Mouse (Mus musculus) Muller cell, postnatal 12 days (primary cell): ENCODE results near the gene Trim43a.
"Not testable (repeated sequence)": the region's sequence is repeated elsewhere in the genome, so short reads cannot be mapped to it uniquely, and the experiment has no call there.

ENCODE experiments used
- DNase-seq: peaks from one replicate; pipeline ENCODE4 v3.0.0-alpha.2; 2015; ENCODE audit errors: inconsistent ontology term

Trim43a gene

DNA sequence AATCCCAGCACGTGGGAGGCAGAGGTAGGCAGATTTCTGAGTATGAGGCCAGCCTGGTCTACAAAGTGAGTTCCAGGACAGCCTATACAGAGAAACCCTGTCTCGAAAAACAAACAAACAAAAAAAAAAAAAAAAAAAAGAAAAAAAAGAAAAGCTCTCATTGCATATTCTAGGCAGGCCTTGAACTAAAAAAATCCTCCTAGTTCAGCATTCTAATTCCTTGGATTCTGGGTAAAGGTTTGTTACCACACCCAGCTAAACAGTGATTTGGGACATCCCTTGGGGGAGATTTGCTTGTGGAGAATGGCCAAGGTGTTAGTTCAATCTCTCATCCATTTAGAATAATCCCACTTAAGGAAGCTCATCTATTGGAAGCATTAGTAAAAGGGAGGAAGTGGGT, at the start of gene Trim43a:
Gene Trim43a (plus strand): TSS at position 301 of the 400 bp plus-strand sequence.
- DNase-seq = not testable (repeated sequence)

DNA sequence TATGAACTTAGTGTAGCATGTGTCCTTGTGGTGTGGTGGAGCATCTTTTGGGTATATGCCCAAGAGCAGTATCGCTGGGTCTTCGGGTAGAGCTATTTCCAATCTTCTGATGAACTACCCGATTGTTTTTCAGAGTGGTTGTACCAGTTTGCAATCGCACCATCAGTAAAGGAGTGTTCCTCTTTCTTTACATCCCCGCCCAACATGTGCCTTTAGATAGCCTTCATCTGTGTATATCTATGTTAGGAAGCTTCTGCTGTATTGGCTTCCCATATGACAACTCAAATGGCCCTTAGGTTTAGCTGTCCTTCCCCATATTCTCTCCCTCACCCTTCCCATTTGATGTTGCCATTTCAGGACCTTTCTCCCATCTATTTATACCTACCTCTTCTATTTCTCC, 46.6 kb upstream of the Trim43a start:
- no peak for DNase-seq

DNA sequence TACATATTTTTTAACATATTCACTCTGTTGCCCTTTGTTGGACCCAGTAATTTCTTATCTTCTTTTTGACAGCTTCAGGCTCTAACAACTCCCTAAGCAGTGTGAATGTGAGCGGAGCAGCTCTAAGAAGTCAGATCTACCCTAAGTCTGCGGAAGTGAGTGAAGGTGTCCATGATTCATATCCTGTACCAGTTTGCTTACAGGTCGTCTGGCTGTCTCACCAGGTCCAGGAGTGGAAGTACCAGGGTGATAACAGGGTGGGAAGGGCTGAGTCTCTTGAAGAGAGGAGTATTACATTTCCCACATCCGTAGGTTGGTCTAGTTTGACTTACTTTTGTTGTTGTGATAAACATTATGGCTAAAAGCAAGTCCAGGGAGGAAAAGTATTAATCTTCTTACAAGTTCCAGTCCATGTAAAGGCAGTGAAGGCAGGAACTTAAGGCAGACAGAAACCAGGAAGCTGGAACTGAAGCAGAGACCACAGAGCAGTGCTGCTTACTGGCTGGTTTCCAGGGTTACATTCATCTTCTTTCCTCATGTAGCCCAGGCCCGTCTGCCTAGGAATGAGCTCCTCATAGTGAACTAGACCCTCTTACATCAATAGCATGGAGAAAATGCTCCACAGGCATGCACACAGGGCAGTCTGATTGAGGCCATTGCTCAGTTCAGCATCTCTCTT, 41.0 kb upstream of the Trim43a start:
- DNase-seq = no peak

DNA sequence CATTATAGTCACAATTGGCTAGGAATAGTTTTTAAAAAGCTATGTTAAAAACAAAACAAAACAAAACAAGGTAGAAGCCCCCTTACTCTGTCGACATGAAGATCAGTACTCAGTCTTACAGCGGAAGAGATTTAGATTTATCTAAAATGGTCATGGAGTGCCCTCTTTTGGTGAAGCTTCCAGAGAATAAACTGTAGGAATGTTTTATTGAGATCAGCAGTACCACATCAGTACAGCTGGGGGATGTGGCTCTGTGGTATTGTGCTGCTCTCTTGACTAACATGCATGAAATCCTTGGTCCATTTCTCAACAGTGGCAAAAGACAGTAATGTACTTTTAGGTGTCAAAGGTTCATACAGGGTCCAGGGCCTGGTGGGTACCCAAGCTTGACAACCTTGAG, 37.9 kb upstream of the Trim43a start:
- peak; percentile 49 for DNase-seq

DNA sequence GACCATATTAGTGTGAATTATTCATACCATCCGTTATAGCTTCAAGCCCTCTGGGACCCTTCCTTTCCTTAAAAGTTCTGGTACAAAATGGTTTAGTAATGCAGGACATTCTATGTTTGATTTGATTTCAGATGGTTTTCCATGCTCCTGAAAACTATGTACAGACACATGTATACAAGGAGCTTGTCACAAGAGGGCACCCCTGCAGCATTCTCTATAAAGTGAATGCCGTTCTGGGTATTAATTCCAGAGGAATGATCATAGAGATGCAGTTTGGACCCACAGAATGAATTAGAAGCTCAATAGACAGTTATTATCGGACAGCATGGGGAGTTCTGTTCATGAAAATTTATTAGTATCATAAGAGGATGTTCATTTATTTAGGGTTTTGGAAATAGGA, 35.2 kb upstream of the Trim43a start:
- DNase-seq = no peak

DNA sequence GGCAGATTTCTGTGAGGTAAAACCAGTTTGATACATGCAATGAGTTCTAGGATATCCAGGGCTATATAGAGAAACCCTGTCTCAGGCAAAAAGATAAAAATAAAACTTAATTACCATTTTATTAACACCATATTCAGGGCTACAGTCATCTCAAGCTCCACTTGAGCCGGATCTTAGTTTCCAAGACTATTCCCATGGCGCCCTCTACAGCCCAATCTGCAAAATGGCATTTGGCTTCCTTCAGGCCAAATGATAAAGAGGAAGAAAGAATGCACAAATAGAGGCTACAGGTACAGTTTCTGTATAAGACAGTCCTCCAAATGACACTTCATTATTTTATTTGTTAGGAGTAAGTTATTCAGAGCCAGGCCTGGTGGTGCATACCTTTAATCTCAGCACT, 34.5 kb upstream of the Trim43a start:
- DNase-seq = no peak

DNA sequence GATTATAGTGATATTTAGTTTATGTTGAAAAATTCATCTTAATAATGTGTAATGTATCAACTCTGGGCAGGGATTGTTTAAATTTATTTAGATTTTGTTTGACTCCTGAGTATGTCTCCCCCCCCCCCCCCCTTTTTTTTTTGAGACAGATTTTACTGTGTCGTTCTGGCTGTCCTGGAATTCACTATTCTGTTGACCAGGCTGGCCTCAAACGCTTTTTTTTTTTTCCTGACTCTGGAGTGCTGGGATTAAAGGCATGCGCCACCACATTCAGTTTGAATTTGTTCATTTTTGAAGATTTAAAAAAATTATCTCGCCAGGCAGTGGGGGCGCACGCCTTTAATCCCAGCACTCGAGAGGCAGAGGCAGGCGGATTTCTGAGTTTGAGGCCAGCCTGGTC, 34.0 kb upstream of the Trim43a start:
- DNase-seq = no peak

DNA sequence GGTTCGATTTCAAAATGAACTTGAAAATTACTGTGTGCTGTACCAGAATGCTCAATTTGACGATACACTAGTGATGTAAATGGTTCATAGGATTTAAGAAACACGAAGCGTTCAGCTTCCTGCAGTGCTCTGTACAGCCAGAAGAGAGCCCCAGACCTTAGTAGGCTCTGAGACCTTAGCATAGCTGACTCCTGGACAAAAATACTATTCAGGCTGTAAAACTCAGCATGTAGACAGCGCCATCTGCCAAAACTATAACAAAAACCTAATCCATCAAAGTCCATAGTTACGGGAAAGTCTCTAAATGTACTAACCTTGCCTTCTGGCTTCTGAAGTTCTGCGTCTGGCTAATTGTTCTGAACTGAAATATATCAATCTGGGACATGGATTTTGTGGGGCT, 33.4 kb upstream of the Trim43a start:
- DNase-seq = no peak

DNA sequence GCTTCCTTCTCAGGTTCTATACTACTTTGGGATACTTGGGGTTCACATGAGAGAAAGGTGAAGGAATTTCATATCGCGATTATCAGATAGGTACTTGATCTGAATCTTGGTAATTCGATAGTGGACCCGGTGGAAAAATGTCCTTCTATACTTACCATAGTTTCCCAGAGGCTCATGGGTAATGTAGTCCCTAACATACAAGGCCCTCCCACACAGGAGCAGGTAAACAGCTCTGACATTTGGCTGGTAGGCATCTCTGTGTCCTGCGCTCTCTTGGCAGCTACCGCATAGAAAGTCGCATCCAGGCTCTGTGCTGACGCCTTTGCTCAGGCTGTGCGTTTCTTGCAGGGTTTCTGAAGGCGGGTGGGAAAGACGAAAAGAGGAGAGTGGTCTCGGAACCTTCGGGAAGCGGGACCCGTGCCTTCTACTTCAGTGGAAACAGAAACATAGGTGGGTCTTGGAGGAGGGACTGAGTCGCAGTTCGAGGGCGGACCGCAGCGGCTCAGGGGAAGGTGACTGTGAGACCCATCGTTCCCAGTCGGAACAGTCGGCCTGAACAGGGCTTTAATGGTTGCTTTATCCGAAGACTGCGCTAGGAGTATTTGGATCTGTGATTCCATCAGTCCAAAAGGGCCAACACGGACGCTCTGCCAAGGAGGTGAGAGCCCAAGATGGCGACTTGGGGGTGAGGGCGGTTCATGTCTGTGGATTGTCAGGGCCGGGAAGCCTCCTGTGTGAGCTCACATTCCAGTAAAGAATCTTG, 32.7 kb upstream of the Trim43a start, which contains the start of gene Zfp949:
Gene Zfp949 (plus strand): TSS at position 170 of the 763 bp plus-strand sequence.
- peak; percentile 84 for DNase-seq

DNA sequence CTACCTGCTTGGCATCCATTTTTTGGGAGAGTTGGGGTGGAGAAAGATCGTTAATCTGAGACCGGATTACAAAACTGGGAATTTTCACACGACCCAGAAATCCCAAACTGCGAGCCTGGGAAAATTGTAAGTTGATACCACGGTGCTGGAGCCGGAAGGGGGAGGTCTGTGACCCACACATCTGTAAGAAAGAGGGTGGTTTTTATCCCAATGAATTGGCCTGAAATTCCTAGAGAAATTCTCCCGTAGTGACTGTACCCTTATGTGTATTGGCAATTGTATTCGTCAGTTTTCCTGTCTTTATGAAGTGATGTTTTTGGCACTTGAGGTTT, 32.1 kb upstream of the Trim43a start:
- DNase-seq = peak; percentile 61

DNA sequence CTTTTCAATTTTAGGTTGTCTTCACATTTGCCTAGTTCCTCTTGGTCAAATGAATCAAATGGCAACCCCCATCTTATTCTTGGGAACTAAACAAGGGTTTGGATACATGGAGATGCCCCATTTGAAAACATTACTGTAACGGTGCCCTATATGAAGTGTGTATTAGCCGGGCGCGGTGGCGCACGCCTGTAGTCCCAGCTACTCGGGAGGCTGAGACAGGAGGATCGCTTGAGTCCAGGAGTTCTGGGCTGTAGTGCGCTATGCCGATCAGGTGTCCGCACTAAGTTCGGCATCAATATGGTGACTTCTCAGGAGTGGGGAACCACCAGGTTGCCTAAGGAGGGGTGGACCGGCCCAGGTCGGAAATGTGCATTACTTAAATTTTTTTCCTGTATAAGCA, 27.6 kb upstream of the Trim43a start:
- DNase-seq = no peak

DNA sequence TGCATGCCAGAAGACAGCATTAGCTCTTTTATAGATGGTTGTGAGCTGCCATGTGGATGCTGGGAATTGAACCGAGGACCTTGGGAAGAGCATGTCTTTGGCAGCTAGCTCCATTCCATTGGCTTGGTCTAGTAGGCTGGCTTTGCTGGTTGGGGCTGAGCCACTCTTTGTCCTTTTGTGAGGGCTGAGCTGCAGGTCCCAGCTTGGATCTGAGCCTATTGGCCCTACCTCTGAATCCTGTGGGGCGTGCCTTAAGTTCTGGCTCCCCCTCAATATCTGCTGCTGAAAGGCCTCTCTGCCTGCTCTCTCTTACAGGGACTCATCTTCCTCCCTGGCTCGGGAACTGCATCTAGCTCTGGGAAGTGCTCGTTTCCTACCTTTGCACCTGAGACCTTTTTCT, 22.5 kb upstream of the Trim43a start:
- no peak for DNase-seq

DNA sequence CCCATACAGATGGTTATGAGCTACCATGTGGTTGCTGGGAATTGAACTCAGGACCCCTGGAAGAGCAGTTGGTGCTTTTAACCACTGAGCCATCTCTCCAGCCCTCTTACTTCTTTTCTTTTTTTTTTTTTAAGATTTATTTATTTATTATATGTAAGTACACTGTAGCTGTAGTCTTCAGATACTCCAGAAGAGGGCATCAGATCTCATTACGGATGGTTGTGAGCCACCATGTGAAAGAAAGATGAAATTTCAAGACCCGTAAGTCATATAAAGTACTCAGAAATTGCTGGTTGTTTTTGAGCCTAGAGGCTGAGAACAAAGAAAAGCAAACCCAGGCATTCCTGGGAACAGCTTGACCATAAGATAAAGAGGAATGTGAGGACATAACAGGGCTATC, 19.2 kb upstream of the Trim43a start:
- DNase-seq = not testable (repeated sequence)

DNA sequence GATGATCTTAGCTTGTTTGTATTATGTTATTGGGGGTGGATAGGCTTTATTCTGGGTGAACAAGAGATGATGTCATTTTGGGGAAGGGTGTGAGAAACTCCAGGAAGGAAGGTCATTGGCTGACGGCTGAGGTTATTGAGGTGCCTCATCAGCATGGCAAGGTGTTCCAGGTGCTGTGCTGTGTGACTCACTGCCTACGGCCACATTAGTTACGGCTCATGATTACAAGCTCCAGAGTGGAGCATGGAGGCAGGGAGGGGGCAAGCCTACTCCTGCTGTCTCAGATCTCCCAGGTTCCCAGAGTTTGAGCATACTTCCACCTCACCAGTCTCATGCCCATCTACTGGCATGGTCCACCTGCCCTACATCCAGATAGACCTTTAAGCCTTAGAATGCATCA, 10.2 kb upstream of the Trim43a start:
- not testable (repeated sequence) for DNase-seq

DNA sequence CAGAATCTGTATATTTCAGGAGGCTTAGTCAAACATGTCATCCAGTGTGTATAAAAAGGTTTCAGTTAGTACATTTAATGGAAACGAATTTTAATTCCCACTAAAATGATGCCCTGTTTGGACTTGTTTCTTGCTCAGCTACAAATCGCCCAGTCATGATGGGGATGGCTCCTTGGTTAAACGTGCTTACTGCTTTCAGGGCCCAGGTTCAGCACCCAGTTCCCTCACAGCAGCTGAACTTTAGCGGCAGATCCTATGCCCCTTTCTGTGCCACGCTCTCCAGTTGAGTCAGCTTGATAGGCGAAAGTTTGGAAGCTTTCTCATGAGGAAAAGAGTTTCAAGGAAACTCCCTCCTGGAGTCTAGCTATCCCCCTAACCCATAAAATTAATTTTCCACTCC, 13.0 kb downstream of the Trim43a start:
- not testable (repeated sequence) for DNase-seq

DNA sequence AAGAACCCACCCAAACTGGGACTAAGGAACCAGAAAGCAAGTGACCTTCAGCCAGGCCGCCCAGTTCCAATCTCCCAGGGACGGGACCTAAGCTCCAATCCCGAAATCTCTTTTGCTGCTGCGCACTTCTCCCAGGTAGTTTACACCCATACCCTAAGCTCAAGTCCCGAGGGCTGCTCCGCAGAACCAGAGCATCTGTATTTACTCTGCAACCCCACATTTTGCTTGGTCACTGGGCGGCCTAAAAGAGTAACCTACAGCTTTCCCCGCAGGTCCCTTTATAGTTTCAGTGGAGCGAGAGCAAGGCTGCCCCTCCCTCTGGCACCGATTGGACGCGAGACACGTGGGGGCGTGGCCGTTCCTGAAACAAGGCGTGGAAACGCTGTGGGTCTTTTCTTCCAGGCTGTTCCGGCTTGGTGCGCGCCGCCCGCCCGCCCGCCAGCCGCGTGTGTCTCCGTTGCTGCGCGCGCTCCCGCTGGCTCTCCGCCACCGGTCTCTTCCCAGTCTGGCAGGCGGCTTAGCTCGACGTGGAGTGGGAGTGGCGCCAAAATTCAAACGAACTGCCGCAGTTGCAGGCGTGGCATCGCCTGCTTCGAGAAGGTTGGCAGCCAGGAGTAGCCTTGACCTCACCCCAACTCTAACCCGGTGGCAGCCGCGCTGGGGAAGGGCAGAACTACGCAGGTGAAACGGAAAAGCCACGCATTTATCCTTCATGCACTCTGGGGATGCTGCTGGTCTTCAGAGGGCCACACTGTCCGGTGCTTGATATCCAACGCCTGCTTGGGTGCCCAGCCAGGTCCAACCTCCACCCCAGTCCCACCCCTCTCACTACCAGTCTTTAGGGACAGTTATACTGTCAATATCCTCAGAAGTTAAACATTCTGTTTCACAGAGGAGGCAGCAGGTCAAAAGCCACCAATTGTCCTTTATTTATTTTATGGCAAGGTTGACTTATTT, 18.8 kb downstream of the Trim43a start:
- peak; percentile 98 for DNase-seq

DNA sequence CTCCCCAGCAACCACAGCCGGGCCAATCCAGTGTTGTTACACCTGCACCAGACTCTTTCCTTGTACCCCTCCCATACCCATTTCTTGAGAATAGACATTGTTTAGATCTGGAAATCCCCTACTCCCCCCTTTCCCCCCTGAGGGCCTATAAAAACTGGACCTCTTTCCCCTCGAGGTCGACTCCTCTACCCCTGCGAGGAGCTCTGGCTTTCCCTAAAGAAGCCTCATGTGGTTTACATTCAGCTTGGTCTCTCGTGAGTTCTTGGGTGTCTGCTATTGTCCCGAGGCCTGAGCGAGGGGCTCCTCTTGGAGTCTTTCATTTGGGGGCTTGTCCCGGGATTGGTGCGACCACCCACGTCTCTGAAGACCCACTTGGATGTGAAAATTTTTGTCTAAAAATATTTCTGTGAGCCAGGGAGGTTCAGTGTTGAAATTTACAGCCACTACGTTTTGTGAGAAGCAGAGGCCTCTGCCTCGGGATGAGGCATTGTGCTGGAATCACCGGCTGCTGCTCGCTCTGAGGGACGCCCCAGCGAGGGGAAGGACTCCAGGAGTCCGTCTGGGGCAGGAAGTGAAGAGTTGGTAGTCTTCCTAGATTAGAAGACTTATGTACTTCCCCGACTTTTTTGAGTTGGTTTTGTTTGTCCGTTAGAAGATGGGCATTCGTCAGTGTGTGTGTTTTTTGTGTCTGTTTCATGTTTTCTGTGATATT, 45.3 kb downstream of the Trim43a start:
- not testable (repeated sequence) for DNase-seq

DNA sequence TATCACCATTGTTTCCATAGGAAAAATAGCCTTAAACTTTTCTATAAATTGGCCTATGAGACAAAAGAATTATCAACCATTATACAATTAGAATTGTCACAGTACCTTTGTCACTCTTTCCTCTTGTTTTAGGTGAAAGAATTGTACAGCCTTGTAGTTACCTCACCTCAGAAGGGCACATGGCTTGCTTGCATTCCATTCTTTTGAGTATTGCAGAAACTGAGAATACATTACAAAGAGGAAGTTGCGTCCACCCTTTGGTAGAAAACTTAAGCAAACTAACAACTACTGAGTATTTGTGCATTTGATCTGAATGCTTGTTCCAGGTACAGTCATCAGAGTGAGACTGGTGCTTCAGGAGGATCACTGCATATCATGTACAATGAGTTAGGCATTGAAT, 57.4 kb downstream of the Trim43a start:
- not testable (repeated sequence) for DNase-seq
